Mouse (Mus musculus) heart, postnatal 0 days (tissue): ENCODE data around the gene Gpr152. TPM values are rescaled to one million over a fixed set of nuclear protein-coding genes. Genes with fewer than 3 reads are reported as not detected.
A peak's percentile ranks its signal among the peaks of the same experiment; 100 is the strongest.

Experiments
- ATAC-seq: fragments of 200-750 bp; cut with Nextera tagmentation; 2 replicates; pipeline ENCODE4 v1.8.0; 2017; ENCODE audit warnings: low read depth, moderate number of reproducible peaks, moderate library complexity; ENCODE audit not compliant: insufficient read depth
- DNase-seq: peaks from one replicate; pipeline ENCODE4 v3.0.0-alpha.2; 2016; ENCODE audit warnings: low spot score
- H3K27ac ChIP-seq: fragments of 300-500 bp; sonication (generic); 2 replicates; pipeline ENCODE4 v1.5.1; 2014; ENCODE audit warnings: low read depth, mild to moderate bottlenecking
- H3K27me3 ChIP-seq: fragments of 300-500 bp; sonication (generic); 2 replicates; pipeline ENCODE4 v1.6.1; 2014; ENCODE audit warnings: low read length, mixed read lengths; ENCODE audit not compliant: control insufficient read depth, insufficient read depth
- H3K36me3 ChIP-seq: fragments of 300-500 bp; sonication (generic); replicated peaks from 2 replicates; pipeline ENCODE4 v1.6.1; 2014; ENCODE audit warnings: low read length, mixed read lengths; ENCODE audit not compliant: control insufficient read depth, insufficient read depth
- H3K4me1 ChIP-seq: fragments of 300-500 bp; sonication (generic); 2 replicates; pipeline ENCODE4 v1.6.1; 2014; ENCODE audit warnings: antibody characterized with exemption; ENCODE audit not compliant: control insufficient read depth, insufficient read depth
- H3K4me2 ChIP-seq: fragments of 300-500 bp; sonication (generic); 2 replicates; pipeline ENCODE4 v1.6.1; 2014; ENCODE audit warnings: low read depth, mild to moderate bottlenecking, low read length, moderate library complexity
- H3K4me3 ChIP-seq: fragments of 300-500 bp; sonication (generic); 2 replicates; pipeline ENCODE4 v1.5.1; 2014; ENCODE audit warnings: low read depth, low read length
- H3K9ac ChIP-seq: fragments of 300-500 bp; sonication (generic); replicated peaks from 2 replicates; pipeline ENCODE4 v1.6.1; 2014; ENCODE audit warnings: low read depth, low read length, mixed read lengths
- H3K9me3 ChIP-seq: fragments of 300-500 bp; sonication (generic); replicated peaks from 2 replicates; pipeline ENCODE4 v1.6.1; 2016; ENCODE audit warnings: low read length; ENCODE audit not compliant: control insufficient read depth
- CTCF ChIP-seq: IDR thresholded peaks from 2 replicates; pipeline ENCODE4 v1.5.1; 2016; ENCODE audit warnings: antibody characterized with exemption, control low read depth, low read depth
- EP300 ChIP-seq: IDR thresholded peaks from 2 replicates; pipeline ENCODE4 v1.6.1; 2016; ENCODE audit warnings: antibody characterized with exemption, low read depth
- WGBS: fragments of 180-500 bp; shearing (Covaris S2); extraction: QIAGEN DNeasy Blood & Tissue Kit; methylation state at CpG from one replicate; pipeline ENCODE4 v1.1.7; 2014; 5-methylcytosine and 5-hydroxymethylcytosine counted together
- polyA plus RNA-seq: library from polyadenylated mRNA; unstranded; fragments of >200 nt; fragmentation: Nextera tagmentation; extraction: Ambion mirVana; gene quantifications from 2 replicates; pipeline ENCODE4 v1.2.1, GENCODE M21; 2015
- total RNA-seq: library from RNA; depleted of rRNA; stranded (reverse); fragments of >200 nt; gene quantifications from 2 replicates; pipeline ENCODE4 v1.2.3, GENCODE M21; 2014; ENCODE audit warnings: low replicate concordance

The Gpr152 gene
- total and polyA plus RNA-seq, 2 experiments from 2014 or later: 0.03 TPM; not detected in 1

GRCm38 (mm10) chr19:4190831-4191334, 51.3 kb downstream of the Gpr152 start, which contains the start of gene Tbc1d10c:
Gene Tbc1d10c (minus strand): TSS chr19:4191284.
- WGBS: 65% methylated on average over 4 of the region's 4 CpGs
- TF ChIP-seq EP300 (no peak), CTCF (no peak)
- Histone ChIP-seq H3K27me3 (no peaks in the 10 kb centered on the region), H3K4me3 (peak within 1 kb of the TSS; percentile 91), H3K36me3 (peaks cover 28% of the 10 kb centered on the region), H3K27ac (peak within 1 kb of the TSS; percentile 93), H3K4me1 (peaks cover 34% of the 10 kb centered on the region), H3K9me3 (no peaks in the 10 kb centered on the region), H3K4me2 (peak within 1 kb of the TSS; percentile 86), H3K9ac (peak within 1 kb of the TSS; percentile 92)
- ATAC-seq (no peak), DNase-seq (no peak)

GRCm38 (mm10) chr19:4191528-4192250, 52.1 kb downstream of the Gpr152 start, which contains the start of gene Ppp1ca:
Gene Ppp1ca (plus strand): TSS chr19:4192065.
- no peaks in the 10 kb centered on the region for H3K27me3 ChIP-seq
- H3K4me3 ChIP-seq: peak within 1 kb of the TSS; percentile 91
- peak within 1 kb of the TSS; percentile 93 for H3K27ac ChIP-seq
- no peaks in the 10 kb centered on the region for H3K9me3 ChIP-seq
- H3K9ac ChIP-seq: peak within 1 kb of the TSS; percentile 92
- TF ChIP-seq EP300 (peak; percentile 44; the same call in 1 of the 2 replicates), CTCF (peak; percentile 88)
- H3K4me2 ChIP-seq: peak within 1 kb of the TSS; percentile 86
- WGBS: 4% methylated on average over 38 of the region's 47 CpGs
- peak; percentile 90 for ATAC-seq
- peak; percentile 93 for DNase-seq
- peaks cover 27% of the 10 kb centered on the region for H3K4me1 ChIP-seq
- peaks cover 36% of the 10 kb centered on the region for H3K36me3 ChIP-seq

- Histone ChIP-seq H3K36me3 (peaks cover 44% of the 10 kb centered on the region), H3K27me3 (no peaks in the 10 kb centered on the region), H3K4me2 (peak overlapping the region; percentile 86), H3K9ac (peak overlapping the region; percentile 92), H3K4me3 (peak overlapping the region; percentile 91), H3K4me1 (peaks cover 20% of the 10 kb centered on the region), H3K9me3 (no peaks in the 10 kb centered on the region), H3K27ac (peak overlapping the region; percentile 93)
- TF ChIP-seq EP300 (no peak), CTCF (no peak)
- ATAC-seq (peak; percentile 45), DNase-seq (no peak)
- WGBS: under 1% methylated on average over 37 of the region's 52 CpGs
Observed at GRCm38 (mm10) chr19:4192251-4192985, 52.8 kb downstream of the Gpr152 start.

- peaks cover 47% of the 10 kb centered on the region for H3K36me3 ChIP-seq
- WGBS: 49% methylated on average over 6 of the region's 6 CpGs
- H3K4me2 ChIP-seq: peak overlapping the region; percentile 86
- peaks cover 15% of the 10 kb centered on the region for H3K4me1 ChIP-seq
- no peak for ATAC-seq
- peak overlapping the region; percentile 91 for H3K4me3 ChIP-seq
- no peak for DNase-seq
- no peaks in the 10 kb centered on the region for H3K9me3 ChIP-seq
- no peaks in the 10 kb centered on the region for H3K27me3 ChIP-seq
- TF ChIP-seq CTCF (no peak), EP300 (no peak)
- H3K9ac ChIP-seq: peak overlapping the region; percentile 92
- peak overlapping the region; percentile 93 for H3K27ac ChIP-seq
Observed at GRCm38 (mm10) chr19:4193129-4193528, 53.5 kb downstream of the Gpr152 start.

GRCm38 (mm10) chr19:4194021-4194724, 54.6 kb downstream of the Gpr152 start:
- Histone ChIP-seq H3K36me3 (peaks cover 53% of the 10 kb centered on the region), H3K4me3 (no peak overlapping the region), H3K9ac (no peak overlapping the region), H3K4me2 (no peak overlapping the region), H3K27ac (no peak overlapping the region), H3K27me3 (no peaks in the 10 kb centered on the region), H3K9me3 (no peaks in the 10 kb centered on the region), H3K4me1 (peaks cover 15% of the 10 kb centered on the region)
- ATAC-seq (no peak), DNase-seq (no peak)
- 74% methylated on average over 8 of the region's 8 CpGs for WGBS
- TF ChIP-seq CTCF (no peak), EP300 (no peak)
